Mouse (Mus musculus) MEL (cell line): ENCODE measurements around the gene Rapgef1. TPM values are rescaled to one million over a fixed set of nuclear protein-coding genes. Genes with fewer than 3 reads are reported as not detected.

ENCODE experiments used
- DNase-seq: peaks from one replicate; pipeline ENCODE4 v3.0.0; 2011; ENCODE audit warnings: low read depth, low spot score
- H3K27ac ChIP-seq: 2 replicates; pipeline ENCODE4 v1.5.1; 2012; ENCODE audit warnings: low read depth, mild to moderate bottlenecking, control low read depth, low read length, moderate library complexity; ENCODE audit not compliant: control insufficient read depth
- H3K27me3 ChIP-seq, 2 experiments: fragments of 150-350 bp in 1 of 2; sonication (generic) in 1 of 2; 2 replicates each; pipeline ENCODE4 v1.6.1; 2012; ENCODE audit warnings: low read length in 2 of 2, mild to moderate bottlenecking in 2 of 2, improper control_type of control experiment in 1 of 2, moderate library complexity in 1 of 2; ENCODE audit not compliant: insufficient read depth in 2 of 2, control insufficient read depth in 1 of 2
- H3K36me3 ChIP-seq, 2 experiments: 2 replicates each; pipeline ENCODE4 v1.6.1; 2012 to 2014; ENCODE audit warnings: low read length in 2 of 2, improper control_type of control experiment in 1 of 2, inconsistent platforms in 1 of 2, mild to moderate bottlenecking in 1 of 2; ENCODE audit not compliant: insufficient read depth in 2 of 2, control insufficient read depth in 1 of 2
- H3K4me1 ChIP-seq, 2 experiments: fragments of 150-350 bp in 1 of 2; sonication (generic) in 1 of 2; 2 replicates each; pipeline ENCODE4 v1.6.1; 2012; ENCODE audit warnings: low read length in 2 of 2, improper control_type of control experiment in 1 of 2, mild to moderate bottlenecking in 1 of 2; ENCODE audit not compliant: insufficient read depth in 2 of 2, control insufficient read depth in 1 of 2
- H3K4me3 ChIP-seq, 2 experiments: fragments of 150-350 bp in 1 of 2; sonication (generic) in 1 of 2; 2 replicates each; pipeline ENCODE4 v1.5.1; 2012; ENCODE audit warnings: low read depth in 2 of 2, low read length in 2 of 2, mild to moderate bottlenecking in 2 of 2, moderate library complexity in 2 of 2, control low read depth in 1 of 2, improper control_type of control experiment in 1 of 2; ENCODE audit not compliant: control insufficient read depth in 1 of 2, insufficient read depth in 1 of 2
- H3K79me2 ChIP-seq: 2 replicates; pipeline ENCODE4 v1.6.1; 2012; ENCODE audit warnings: mild to moderate bottlenecking, low read length, moderate library complexity; ENCODE audit not compliant: control insufficient read depth, poor library complexity, insufficient read depth
- H3K9ac ChIP-seq: 2 replicates; pipeline ENCODE4 v1.6.1; 2012; ENCODE audit warnings: low read depth, mild to moderate bottlenecking, control low read depth, low read length, moderate library complexity; ENCODE audit not compliant: control insufficient read depth, poor library complexity, severe bottlenecking
- H3K9me3 ChIP-seq: fragments of 150-350 bp; sonication (generic); replicated peaks from 2 replicates; pipeline ENCODE4 v1.6.1; 2012; ENCODE audit warnings: mild to moderate bottlenecking, low read length, improper control_type of control experiment, moderate library complexity; ENCODE audit not compliant: insufficient read depth
- E2F4 ChIP-seq: IDR thresholded peaks from 2 replicates; pipeline ENCODE4 v1.6.1; 2011; ENCODE audit warnings: low read depth, low read length, improper control_type of control experiment, borderline replicate concordance
- EP300 ChIP-seq, 2 experiments: IDR thresholded peaks; 2 replicates each; pipeline ENCODE4 v1.6.1; 2011; ENCODE audit warnings: improper control_type of control experiment in 2 of 2, low read length in 2 of 2, low read depth in 1 of 2, mild to moderate bottlenecking in 1 of 2
- ETS1 ChIP-seq: IDR thresholded peaks from 2 replicates; pipeline ENCODE4 v1.6.1; 2012; ENCODE audit warnings: low read depth, mild to moderate bottlenecking, inconsistent platforms, low read length, improper control_type of control experiment, moderate library complexity
- GABPA ChIP-seq: IDR thresholded peaks from 2 replicates; pipeline ENCODE4 v1.6.1; 2012; ENCODE audit warnings: low read depth, mild to moderate bottlenecking, inconsistent platforms, low read length, improper control_type of control experiment, moderate library complexity
- HCFC1 ChIP-seq: IDR thresholded peaks from 2 replicates; pipeline ENCODE4 v1.6.1; 2012; ENCODE audit warnings: low read depth, mild to moderate bottlenecking, inconsistent platforms, low read length, improper control_type of control experiment, moderate library complexity
- JUND ChIP-seq: IDR thresholded peaks from 2 replicates; pipeline ENCODE4 v1.6.1; 2011; ENCODE audit warnings: low read depth, mild to moderate bottlenecking, improper control_type of control experiment, low read length
- KAT2A ChIP-seq: conservative IDR thresholded peaks from 2 replicates; pipeline ENCODE4 v1.6.1; 2012; ENCODE audit warnings: low read depth, low read length, improper control_type of control experiment, inconsistent platforms
- MAFK ChIP-seq: IDR thresholded peaks from 2 replicates; pipeline ENCODE4 v1.6.1; 2011; ENCODE audit warnings: low read depth, mild to moderate bottlenecking, low read length, improper control_type of control experiment, borderline replicate concordance
- MAX ChIP-seq: IDR thresholded peaks from 2 replicates; pipeline ENCODE4 v1.6.1; 2011; ENCODE audit warnings: low read length, improper control_type of control experiment
- MXI1 ChIP-seq: IDR thresholded peaks from 2 replicates; pipeline ENCODE4 v1.6.1; 2011; ENCODE audit warnings: mild to moderate bottlenecking, low read depth, low read length, improper control_type of control experiment
- NELFE ChIP-seq: IDR thresholded peaks from 2 replicates; pipeline ENCODE4 v1.6.1; 2011; ENCODE audit warnings: low read depth, low read length, improper control_type of control experiment
- POLR2A ChIP-seq, 2 experiments: IDR thresholded peaks; 2 replicates each; pipeline ENCODE4 v1.6.1; 2011 to 2012; ENCODE audit warnings: low read length in 2 of 2, mild to moderate bottlenecking in 2 of 2, control low read depth in 1 of 2, improper control_type of control experiment in 1 of 2, low read depth in 1 of 2, moderate library complexity in 1 of 2; ENCODE audit not compliant: control insufficient read depth in 1 of 2, insufficient read depth in 1 of 2, poor library complexity in 1 of 2
- POLR2AphosphoS2 ChIP-seq: IDR thresholded peaks from 2 replicates; pipeline ENCODE4 v1.6.1; 2011; ENCODE audit warnings: low read length, improper control_type of control experiment
- POLR2AphosphoS5 ChIP-seq: IDR thresholded peaks from 2 replicates; pipeline ENCODE4 v1.6.1; 2012; ENCODE audit warnings: low read depth, borderline replicate concordance, mild to moderate bottlenecking, inconsistent platforms, low read length, moderate library complexity, mixed read lengths
- RAD21 ChIP-seq: IDR thresholded peaks from 2 replicates; pipeline ENCODE4 v1.6.1; 2011; ENCODE audit warnings: mild to moderate bottlenecking, low read depth, low read length, improper control_type of control experiment
- RCOR1 ChIP-seq: IDR thresholded peaks from 2 replicates; pipeline ENCODE4 v1.6.1; 2012; ENCODE audit warnings: low read depth, mild to moderate bottlenecking, inconsistent platforms, low read length, improper control_type of control experiment
- SMC3 ChIP-seq: IDR thresholded peaks from 2 replicates; pipeline ENCODE4 v1.6.1; 2011; ENCODE audit warnings: low read depth, low read length, improper control_type of control experiment
- TAL1 ChIP-seq: IDR thresholded peaks from 2 replicates; pipeline ENCODE4 v1.6.1; 2012; ENCODE audit warnings: mild to moderate bottlenecking, inconsistent platforms, low read length, moderate library complexity, mixed read lengths
- UBTF ChIP-seq: IDR thresholded peaks from 2 replicates; pipeline ENCODE4 v1.6.1; 2012; ENCODE audit warnings: low read depth, mild to moderate bottlenecking, inconsistent platforms, low read length, improper control_type of control experiment, moderate library complexity, borderline replicate concordance; ENCODE audit not compliant: insufficient read depth
- ZC3H11A ChIP-seq: IDR thresholded peaks from 2 replicates; pipeline ENCODE4 v1.6.1; 2012; ENCODE audit warnings: low read depth, mild to moderate bottlenecking, inconsistent platforms, low read length, improper control_type of control experiment
- ZKSCAN1 ChIP-seq: IDR thresholded peaks from 2 replicates; pipeline ENCODE4 v1.6.1; 2012; ENCODE audit warnings: low read depth, mild to moderate bottlenecking, inconsistent platforms, low read length, improper control_type of control experiment, moderate library complexity
- polyA plus RNA-seq, 2 experiments: library from polyadenylated mRNA; stranded (reverse) in 1 of 2; unstranded in 1 of 2; fragments of >175 nt in 1 of 2; fragments of >200 nt in 1 of 2; gene quantifications; 2 replicates each; pipeline versions ENCODE4 v1.2.1 to v1.2.4; 2012; ENCODE audit warnings: low replicate concordance in 2 of 2, low read depth in 1 of 2; ENCODE audit not compliant: insufficient read length in 2 of 2, insufficient read depth in 1 of 2, missing spikeins in 1 of 2
- total RNA-seq: library from RNA; depleted of rRNA; stranded (reverse); fragments of 300-350 nt; gene quantifications from 2 replicates; pipeline ENCODE4 v1.2.3, GENCODE M21; 2012

Rapgef1 gene
- total and polyA plus RNA-seq, 3 experiments = 57.2 to 88.3 (median 77.0) TPM

DNA sequence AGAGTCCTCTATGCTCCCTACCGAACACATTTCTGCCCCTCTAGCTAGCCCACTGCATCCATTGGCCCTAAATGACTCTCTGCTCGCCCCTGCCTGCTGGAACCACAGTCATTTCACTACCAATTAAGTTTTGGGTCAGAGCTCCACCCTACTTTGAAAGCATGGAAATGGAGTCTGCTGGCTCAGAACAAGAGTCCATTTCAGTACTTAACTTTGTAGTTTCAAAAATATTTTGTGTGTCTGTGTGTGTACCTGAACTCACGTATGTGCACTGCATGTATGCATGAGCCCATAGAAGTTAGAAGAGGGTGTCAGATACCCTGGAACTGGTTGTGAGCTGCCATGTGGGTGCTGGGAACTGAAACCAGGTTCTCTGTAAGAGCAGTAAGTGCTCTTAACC lies 7.8 kb downstream of the Rapgef1 start:
- peaks cover 12 to 65% of the 10 kb centered on the region in 2 experiments for H3K4me1 ChIP-seq
- no peaks in the 10 kb centered on the region for H3K9me3 ChIP-seq
- H3K27ac ChIP-seq = no peak overlapping the region
- no peaks in the 10 kb centered on the region for H3K27me3 ChIP-seq
- H3K4me3 ChIP-seq = no peak overlapping the region
- H3K36me3 ChIP-seq = peaks cover 0 to 52% of the 10 kb centered on the region in 2 experiments; a peak in 2 of 4 replicates
- H3K79me2 ChIP-seq = peaks cover 84% of the 10 kb centered on the region
- no peak overlapping the region for H3K9ac ChIP-seq
- no peak for DNase-seq
- TF ChIP-seq POLR2AphosphoS2 (no peak), SMC3 (no peak), MXI1 (no peak), UBTF (no peak), GABPA (no peak), JUND (no peak), POLR2AphosphoS5 (no peak), TAL1 (no peak), E2F4 (no peak), ZC3H11A (no peak), RCOR1 (no peak), RAD21 (no peak), HCFC1 (no peak), ETS1 (no peak), POLR2A (IDR thresholded peaks at IDR 0.05; ENCODE audit: control insufficient read depth in 1 of 2, insufficient read depth in 1 of 2, low read depth in 1 of 2, low read length in 2 of 2, poor library complexity in 1 of 2) (no peak), NELFE (no peak), ZKSCAN1 (no peak), KAT2A (no peak)

GRCm38 (mm10) chr2:29628186-29628585 lies 8.7 kb downstream of the Rapgef1 start:
- Histone ChIP-seq H3K4me1 (peaks cover 17 to 66% of the 10 kb centered on the region in 2 experiments), H3K4me3 (no peak overlapping the region), H3K79me2 (peaks cover 81% of the 10 kb centered on the region), H3K27ac (no peak overlapping the region), H3K9me3 (no peaks in the 10 kb centered on the region), H3K9ac (no peak overlapping the region), H3K36me3 (peaks cover 0 to 57% of the 10 kb centered on the region in 2 experiments; a peak in 2 of 4 replicates), H3K27me3 (no peaks in the 10 kb centered on the region)
- TF ChIP-seq E2F4 (no peak), MAX (no peak), MAFK (no peak), EP300 (IDR thresholded peaks at IDR 0.05; ENCODE audit: low read depth in 1 of 2, low read length in 2 of 2) (no peak)
- no peak for DNase-seq
